Mouse (Mus musculus): ENCODE results near the gene Invs.

The Invs gene

GRCm38 (mm10) chr4:48470977-48471376 is 191.4 kb downstream of the Invs start:
- no peak for DNase-seq

- DNase-seq = no peak
These were observed 192.7 kb downstream of the Invs start for GRCm38 (mm10) chr4:48472052-48472791.

GRCm38 (mm10) chr4:48472792-48473650 is 193.5 kb downstream of the Invs start, which contains the start of gene Tex10:
Tex10 (minus strand) TSS chr4:48473459.
- DNase-seq = peak; percentile 84

- no peak for DNase-seq
These were observed 194.1 kb downstream of the Invs start for GRCm38 (mm10) chr4:48473651-48474011.

DNA sequence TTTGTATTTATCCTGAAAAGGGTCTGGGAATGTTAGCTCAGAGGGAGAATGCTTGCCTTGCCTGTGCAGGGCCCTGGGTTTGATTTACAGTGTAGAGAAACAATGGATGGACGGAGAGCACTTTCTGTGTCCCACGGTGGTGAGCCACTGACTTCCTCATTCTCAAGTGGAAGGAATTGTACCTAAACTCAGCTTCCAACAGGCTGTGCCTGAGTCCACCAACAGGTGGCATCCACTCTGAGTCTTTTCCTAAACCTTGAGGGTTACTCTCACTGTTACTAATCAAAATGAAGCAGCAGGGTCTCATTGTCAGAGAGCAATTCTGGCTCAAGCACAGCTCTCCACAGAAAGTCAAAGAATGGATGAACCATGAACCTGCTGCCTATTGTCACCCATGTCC is 201.7 kb downstream of the Invs start:
- DNase-seq = no peak

Measured in cerebellum, adult 9-11 months (tissue).